In genomic region chr1:138619114-138619971, GRCm38 (mm10) we compare ENCODE assay signal across 8 mouse cellular contexts. TPM values are rescaled to one million over a fixed set of nuclear protein-coding genes. Genes with fewer than 3 reads are reported as not detected.
DNase-seq lines count a peak whose midpoint lies in the region; ATAC-seq lines count a peak whose summit lies in the region.

No protein-coding gene starts in this region.

- no peaks in the 10 kb centered on the region for H3K36me3 ChIP-seq in heart, embryonic 14.5 days (ENCODE audit: control insufficient read depth, insufficient read depth, low read length)
- H3K36me3 ChIP-seq in liver, embryonic 13.5 days, result no peaks in the 10 kb centered on the region
- no peaks in the 10 kb centered on the region for H3K36me3 ChIP-seq in stomach, embryonic 16.5 days (ENCODE audit: control insufficient read depth, insufficient read depth, low read length)

- H3K9ac ChIP-seq in heart, embryonic 14.5 days (ENCODE audit: low read length), result peak overlapping the region; percentile 94
- peak overlapping the region; percentile 95 for H3K9ac ChIP-seq in liver, embryonic 13.5 days
- peak overlapping the region; percentile 95 for H3K9ac ChIP-seq in stomach, embryonic 16.5 days (ENCODE audit: low read length)

- peak overlapping the region; percentile 70 for H3K27ac ChIP-seq in brown adipose tissue, adult 24 weeks (replicated peaks; ENCODE audit: low read depth, low read length)
- H3K27ac ChIP-seq in heart, embryonic 14.5 days (replicated peaks in 1 of 2; ENCODE audit: control insufficient read depth in 1 of 2, insufficient read depth in 1 of 2, low read depth in 2 of 2, low read length in 2 of 2), result peak overlapping the region; percentile 91 to 99
- peak overlapping the region; percentile 95 for H3K27ac ChIP-seq in liver, embryonic 13.5 days
- peak overlapping the region; percentile 99 for H3K27ac ChIP-seq in stomach, embryonic 16.5 days (ENCODE audit: low read length)

- under 1% methylated on average over 77 of the region's 83 CpGs for WGBS in heart, embryonic 14.5 days
- under 1% methylated on average over 81 of the region's 83 CpGs for WGBS in liver, embryonic 13.5 days (ENCODE audit: insufficient replicate concordance)
- WGBS in stomach, embryonic 16.5 days, result under 1% methylated on average over 69 of the region's 83 CpGs

- DNase-seq in CD4-positive, CD25-positive, alpha-beta regulatory T cell, adult 2 months (ENCODE audit: low read depth, low spot score), result peak; percentile 96
- peak; percentile 74 for DNase-seq in fat pad, adult 2 months (ENCODE audit: extremely low read depth, low read depth, low spot score)
- DNase-seq in kidney, postnatal 14 days, result peak; percentile 99
- peak; percentile 92 for DNase-seq in liver, embryonic 13.5 days
- DNase-seq in neural tube, embryonic 10.5 days (ENCODE audit: extremely low spot score, low spot score), result peak; percentile 96

- ATAC-seq in heart, embryonic 14.5 days (ENCODE audit: insufficient number of reproducible peaks, insufficient read depth, low FRiP score, low read depth), result peak; percentile 93
- peak; percentile 88 for ATAC-seq in liver, embryonic 13.5 days (ENCODE audit: low read depth)
- ATAC-seq in stomach, embryonic 16.5 days (ENCODE audit: insufficient read depth, low FRiP score), result peak; percentile 95

- H3K4me1 ChIP-seq in brown adipose tissue, adult 24 weeks (ENCODE audit: control insufficient read depth, insufficient read depth, insufficient read length, low read length), result no peaks in the 10 kb centered on the region
- H3K4me1 ChIP-seq in heart, embryonic 14.5 days (ENCODE audit: control insufficient read depth in 2 of 2, insufficient read depth in 2 of 2, low read length in 2 of 2), result peaks cover 5 to 42% of the 10 kb centered on the region in 2 experiments
- H3K4me1 ChIP-seq in liver, embryonic 13.5 days (replicated peaks), result peaks cover 34% of the 10 kb centered on the region
- H3K4me1 ChIP-seq in stomach, embryonic 16.5 days (ENCODE audit: control insufficient read depth, insufficient read depth, low read length), result peaks cover 8% of the 10 kb centered on the region

- H3K27me3 ChIP-seq in heart, embryonic 14.5 days (ENCODE audit: control insufficient read depth, insufficient read depth, low read length), result no peaks in the 10 kb centered on the region
- no peaks in the 10 kb centered on the region for H3K27me3 ChIP-seq in liver, embryonic 13.5 days
- no peaks in the 10 kb centered on the region for H3K27me3 ChIP-seq in stomach, embryonic 16.5 days (ENCODE audit: control insufficient read depth, insufficient read depth, low read length)

- H3K4me2 ChIP-seq in heart, embryonic 14.5 days (ENCODE audit: low read length), result peak overlapping the region; percentile 87
- H3K4me2 ChIP-seq in liver, embryonic 13.5 days, result peak overlapping the region; percentile 96
- peak overlapping the region; percentile 97 for H3K4me2 ChIP-seq in stomach, embryonic 16.5 days (ENCODE audit: low read depth, low read length)

- no peaks in the 10 kb centered on the region for H3K9me3 ChIP-seq in heart, embryonic 14.5 days (ENCODE audit: control insufficient read depth, low read length)
- H3K9me3 ChIP-seq in liver, embryonic 13.5 days (replicated peaks), result no peaks in the 10 kb centered on the region
- no peaks in the 10 kb centered on the region for H3K9me3 ChIP-seq in stomach, embryonic 16.5 days (replicated peaks; ENCODE audit: control insufficient read depth, low read length)

- peak overlapping the region; percentile 88 for H3K4me3 ChIP-seq in brown adipose tissue, adult 24 weeks (ENCODE audit: insufficient read depth, low read depth, low read length)
- peak overlapping the region; percentile 94 to 98 for H3K4me3 ChIP-seq in heart, embryonic 14.5 days (ENCODE audit: control insufficient read depth in 1 of 2, insufficient read depth in 1 of 2, low read depth in 1 of 2, low read length in 2 of 2)
- peak overlapping the region; percentile 92 for H3K4me3 ChIP-seq in liver, embryonic 13.5 days (replicated peaks)
- H3K4me3 ChIP-seq in stomach, embryonic 16.5 days (replicated peaks; ENCODE audit: low read length), result peak overlapping the region; percentile 91

RNA-seq across cellular contexts. Expression of gene Nek7, which starts 0.6 kb away (rescaled TPM):
- polyA plus RNA-seq in brown adipose tissue, adult 24 weeks (2012; ENCODE audit: insufficient read depth, insufficient read length, missing spikeins), result 43.8 and 49.9 TPM in 2 replicates
- polyA plus RNA-seq in heart, embryonic 14.5 days (2014; fragmentation: Nextera tagmentation; extraction: Ambion mirVana), result 59.8 and 60.4 TPM in 2 replicates
- polyA plus RNA-seq in liver, embryonic 13.5 days (2015; fragmentation: Nextera tagmentation; extraction: Ambion mirVana), result 16.5 and 21.1 TPM in 2 replicates
- 34.3 and 35.9 TPM in 2 replicates for polyA plus RNA-seq in stomach, embryonic 16.5 days (2015; fragmentation: Nextera tagmentation; extraction: Ambion mirVana)

Comparison
In these comparisons a context has a peak if more than half of its experiments do, and no peak if none do; other contexts are left out.
1. Peak in every context shown above with its lines: DNase-seq, ATAC-seq, H3K4me3 ChIP-seq and H3K27ac ChIP-seq.